Mouse (Mus musculus) liver, embryonic 14.5 days (tissue): ENCODE measurements around the gene Ccdc78.

ENCODE experiments used
- CTCF ChIP-seq: IDR thresholded peaks from 2 replicates; pipeline ENCODE4 v1.5.1; 2016; ENCODE audit warnings: antibody characterized with exemption, low read depth, control low read depth
- EP300 ChIP-seq: IDR thresholded peaks from 2 replicates; pipeline ENCODE4 v1.6.1; 2016; ENCODE audit warnings: antibody characterized with exemption, low read depth

- TF ChIP-seq CTCF (no peak), EP300 (no peak)
These were observed 43.9 kb downstream of the Ccdc78 start for GRCm38 (mm10) chr17:25830200-25830753.
